Mouse (Mus musculus): ENCODE results near the gene Katnal1. TPM values are rescaled to one million over a fixed set of nuclear protein-coding genes. Genes with fewer than 3 reads are reported as not detected.

Gene Katnal1
- total RNA-seq, 1 experiment from 2014 or later, result 7.6 TPM

GRCm38 (mm10) chr5:148924586-148924985, 4.5 kb downstream of the Katnal1 start:
- no peak for DNase-seq

DNA sequence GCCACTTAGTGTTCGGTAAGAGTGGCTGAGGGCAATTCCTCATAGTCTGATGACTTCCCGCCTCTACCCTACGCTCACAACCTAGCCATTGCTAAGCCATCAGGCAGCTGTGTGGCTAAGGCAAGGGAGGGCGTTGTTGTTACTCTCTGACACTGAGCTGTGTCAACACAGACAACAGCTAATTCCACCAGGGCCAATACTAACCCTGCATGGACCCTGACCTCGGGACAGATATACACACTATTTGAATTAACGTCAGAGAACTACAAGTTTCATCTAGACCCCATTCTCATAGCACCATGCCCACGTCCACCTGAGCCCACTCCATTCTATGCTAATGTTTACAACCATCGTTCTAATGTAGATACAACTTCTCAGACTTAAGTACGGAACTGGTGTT, 5.1 kb downstream of the Katnal1 start:
- DNase-seq, result no peak

- DNase-seq, result no peak
Observed at GRCm38 (mm10) chr5:148923408-148923807, 5.7 kb downstream of the Katnal1 start.

DNA sequence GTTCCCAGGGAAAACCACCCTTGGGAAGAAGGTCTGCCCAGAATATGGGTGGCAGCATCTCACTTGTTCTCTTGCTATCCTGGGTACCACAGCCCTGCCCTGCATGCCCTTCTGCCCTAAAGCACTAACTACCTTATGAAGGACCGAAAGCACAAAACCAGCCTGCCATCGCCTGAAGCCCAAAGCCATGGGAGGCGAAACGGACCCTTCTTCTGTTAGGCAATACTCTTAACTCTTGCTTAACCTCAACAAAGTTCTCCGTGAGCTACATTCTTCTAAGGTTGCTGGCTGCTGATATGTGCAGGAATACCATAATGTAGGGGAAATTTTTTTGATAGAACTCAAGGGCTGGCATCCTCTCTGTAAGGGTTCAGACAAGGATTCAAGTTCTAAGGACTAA, 6.3 kb downstream of the Katnal1 start:
- DNase-seq, result no peak

DNA sequence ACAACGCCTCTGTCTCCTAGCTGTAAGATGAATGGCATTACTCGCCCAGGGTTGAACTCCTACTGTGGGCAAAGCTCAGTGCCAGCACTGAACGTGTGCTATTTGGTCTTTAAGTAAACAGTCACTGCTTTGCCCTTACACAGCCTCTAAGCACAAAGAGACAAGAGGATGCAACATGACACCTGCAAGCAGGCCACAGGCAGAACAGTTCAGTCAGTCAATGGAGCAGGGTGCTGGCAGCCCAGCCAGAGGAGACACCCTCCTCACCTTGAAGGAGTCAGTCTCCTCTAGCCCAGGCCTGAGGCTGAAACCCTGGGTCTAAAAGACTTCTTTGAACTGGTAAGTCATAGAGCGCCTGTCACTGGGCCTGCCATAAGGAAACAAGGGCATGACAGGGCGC, 11.1 kb downstream of the Katnal1 start:
- no peak for DNase-seq

DNA sequence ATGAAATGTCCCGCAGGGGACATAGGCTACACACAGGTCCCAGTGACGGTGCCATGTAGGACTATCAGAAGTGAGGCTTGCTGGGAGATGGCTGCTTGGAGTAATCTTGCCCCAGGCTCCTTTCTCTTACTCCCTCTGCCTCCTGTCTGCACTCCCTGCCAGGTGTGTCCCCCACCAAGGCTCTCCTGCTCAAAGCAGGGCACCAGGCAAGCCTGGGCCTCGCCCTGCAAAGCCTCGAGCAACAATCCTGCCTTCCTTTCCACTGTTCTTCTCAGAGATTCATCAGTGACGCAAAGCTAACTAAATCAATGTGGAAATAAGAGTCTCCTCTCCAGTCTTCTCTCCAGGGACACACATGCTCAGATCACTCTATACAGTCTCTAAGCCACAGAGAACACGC, 12.3 kb downstream of the Katnal1 start:
- no peak for DNase-seq

DNA sequence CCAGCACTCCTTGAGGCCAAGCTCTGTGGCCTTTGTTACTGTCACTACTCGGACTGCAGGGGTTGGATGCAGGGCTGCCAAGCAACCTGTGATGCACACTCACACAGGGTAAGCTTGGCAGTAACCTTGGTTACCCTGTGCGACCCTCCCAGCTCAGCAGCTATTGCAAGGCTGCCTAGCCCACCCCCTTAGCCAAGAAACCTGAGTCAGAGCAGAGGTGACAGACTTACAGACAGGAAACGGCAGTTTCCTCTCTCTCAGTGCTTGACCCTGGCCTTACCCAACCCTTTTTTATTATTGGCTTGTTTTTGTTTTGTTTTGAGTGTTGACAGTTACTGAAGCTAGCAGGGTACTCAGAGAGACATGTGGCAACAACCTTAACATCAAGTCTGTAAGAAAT, 16.9 kb downstream of the Katnal1 start:
- no peak for DNase-seq

DNA sequence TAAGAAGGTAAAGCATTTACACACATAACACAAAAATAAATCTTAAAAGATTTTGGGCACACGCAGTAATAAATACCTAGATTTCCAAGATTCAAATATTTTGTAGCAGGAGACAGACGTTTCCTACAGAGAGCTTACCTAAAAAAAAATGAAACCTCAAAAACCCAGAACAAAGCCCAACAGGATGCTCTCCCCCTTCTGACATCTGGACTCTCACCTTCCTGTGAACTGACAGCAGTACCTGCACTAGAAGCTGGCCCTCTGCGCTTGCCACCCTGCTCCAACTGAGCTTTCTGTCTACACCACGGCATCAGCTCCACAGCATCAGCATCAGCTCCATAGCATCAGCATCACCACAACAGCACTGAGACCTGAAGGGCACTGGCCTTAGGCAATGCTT, 19.1 kb downstream of the Katnal1 start:
- no peak for DNase-seq

DNA sequence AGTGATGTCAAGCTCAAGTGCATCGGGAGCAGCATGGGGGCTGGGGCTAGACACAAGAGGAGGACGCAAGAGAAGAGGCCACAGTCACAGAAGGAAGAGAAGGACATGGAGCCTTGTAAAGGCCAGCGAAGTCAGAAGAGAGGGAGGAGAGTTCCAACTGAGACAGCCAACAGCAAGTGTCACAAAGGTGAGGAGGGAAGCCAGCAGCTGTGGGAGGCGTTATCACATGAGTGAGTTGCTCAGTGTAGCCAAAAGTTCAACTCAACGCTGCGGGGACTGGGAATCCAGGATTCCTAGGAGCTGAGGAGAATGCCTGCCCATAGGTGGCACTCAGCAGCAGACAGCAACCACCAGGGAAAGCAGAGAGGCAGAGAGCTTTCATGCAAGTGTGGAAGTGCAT, 19.7 kb downstream of the Katnal1 start:
- DNase-seq, result peak; percentile 54

- peak; percentile 16 for DNase-seq
Observed at GRCm38 (mm10) chr5:148909057-148909395, 20.1 kb downstream of the Katnal1 start.

DNA sequence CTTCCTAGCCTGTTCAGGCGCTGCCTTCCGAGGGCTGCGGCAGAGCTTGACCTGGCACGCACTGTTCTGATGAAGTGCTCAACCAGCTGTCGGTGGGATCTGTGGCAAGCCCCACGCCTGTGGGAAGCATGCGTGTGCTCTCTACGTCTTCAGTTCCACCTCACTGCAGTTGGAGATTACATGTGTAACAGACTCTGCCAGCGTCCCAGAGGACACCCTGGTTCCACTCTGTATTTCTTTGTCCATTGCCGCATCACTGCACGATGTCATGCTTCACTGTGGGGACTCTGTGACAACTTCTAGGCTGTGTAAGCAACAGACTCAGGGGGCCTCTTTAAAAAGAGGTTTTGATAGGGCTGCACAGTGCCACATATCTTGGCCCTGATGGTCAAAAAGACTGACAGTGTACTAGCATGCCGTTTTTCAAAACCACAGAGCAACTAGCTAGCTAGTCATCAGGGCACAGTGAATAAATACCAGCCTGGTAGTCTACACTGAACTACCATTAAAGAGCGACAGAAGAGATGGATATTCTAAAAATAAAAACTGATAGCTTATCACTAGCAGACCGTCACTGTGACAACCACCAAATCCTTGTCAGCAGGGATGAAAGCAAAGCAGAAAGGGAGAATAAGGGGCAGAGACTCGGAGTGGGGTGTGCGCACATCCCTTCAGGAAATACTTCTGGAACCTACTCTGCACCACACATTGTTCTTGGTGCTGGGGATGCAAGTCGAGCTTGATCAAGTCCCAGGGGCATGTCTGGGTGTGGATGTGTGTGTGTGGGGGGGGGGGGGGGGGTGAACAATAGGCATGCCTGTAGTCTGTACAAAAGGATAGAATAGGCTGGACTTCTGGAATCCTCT, 20.7 kb downstream of the Katnal1 start:
- DNase-seq, result no peak

DNA sequence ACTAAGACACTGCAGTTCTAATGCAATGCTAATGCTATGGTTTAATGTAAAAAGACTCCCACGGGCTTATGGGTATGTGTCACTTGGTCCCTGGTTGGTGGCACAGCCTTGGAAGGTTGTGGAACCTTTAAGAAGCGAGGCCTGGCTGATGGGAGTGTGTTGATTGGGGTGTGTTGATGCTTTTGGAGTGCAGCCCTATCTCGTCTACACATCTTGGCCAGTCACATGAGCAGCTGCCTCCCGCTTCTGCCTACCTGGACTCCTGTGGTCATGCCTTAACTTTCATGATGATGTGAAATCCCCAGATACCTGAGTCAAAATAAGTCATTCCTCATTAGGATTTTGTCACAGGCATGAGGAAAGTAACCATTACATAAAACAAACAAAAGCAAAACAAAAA, 22.8 kb downstream of the Katnal1 start:
- DNase-seq, result no peak

DNA sequence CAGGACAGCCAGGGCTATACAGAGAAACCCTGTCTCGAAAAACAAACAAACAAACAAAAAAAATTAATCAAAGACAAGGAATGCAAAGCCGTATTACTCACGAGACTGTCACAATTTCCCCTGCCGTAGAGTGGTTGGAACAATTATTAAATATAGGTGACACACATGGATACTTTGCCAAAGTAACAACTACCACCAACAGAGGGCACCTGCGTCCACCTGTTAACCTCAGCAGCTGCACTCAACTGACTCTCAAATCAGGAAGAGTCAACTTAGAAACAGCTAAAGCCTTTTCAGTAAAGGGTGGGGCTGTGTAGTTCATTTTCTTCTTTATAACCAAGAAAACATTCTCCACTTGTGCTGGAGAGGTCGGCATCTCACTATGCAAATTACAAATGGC, 24.3 kb downstream of the Katnal1 start:
- peak; percentile 62 for DNase-seq

DNA sequence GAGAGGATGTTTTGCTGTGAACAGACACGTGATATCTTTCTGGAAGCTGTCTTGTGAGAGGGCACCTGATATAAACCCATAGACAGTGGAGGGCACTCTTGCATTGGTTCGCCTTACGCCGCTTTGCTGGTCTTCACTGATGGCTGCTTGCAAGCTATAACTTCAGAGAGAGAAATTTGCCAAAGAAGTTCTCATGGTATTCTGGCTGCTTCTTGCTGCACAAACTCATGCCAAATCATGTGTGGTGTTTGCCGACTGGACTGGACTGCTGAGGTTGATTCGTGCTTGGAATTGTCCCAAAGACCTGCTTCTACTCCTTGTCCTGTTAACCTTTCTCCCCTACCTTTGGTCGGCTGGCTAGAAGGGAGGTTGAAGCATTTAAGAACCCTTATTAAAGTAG, 29.8 kb downstream of the Katnal1 start:
- DNase-seq, result peak; percentile 21

DNA sequence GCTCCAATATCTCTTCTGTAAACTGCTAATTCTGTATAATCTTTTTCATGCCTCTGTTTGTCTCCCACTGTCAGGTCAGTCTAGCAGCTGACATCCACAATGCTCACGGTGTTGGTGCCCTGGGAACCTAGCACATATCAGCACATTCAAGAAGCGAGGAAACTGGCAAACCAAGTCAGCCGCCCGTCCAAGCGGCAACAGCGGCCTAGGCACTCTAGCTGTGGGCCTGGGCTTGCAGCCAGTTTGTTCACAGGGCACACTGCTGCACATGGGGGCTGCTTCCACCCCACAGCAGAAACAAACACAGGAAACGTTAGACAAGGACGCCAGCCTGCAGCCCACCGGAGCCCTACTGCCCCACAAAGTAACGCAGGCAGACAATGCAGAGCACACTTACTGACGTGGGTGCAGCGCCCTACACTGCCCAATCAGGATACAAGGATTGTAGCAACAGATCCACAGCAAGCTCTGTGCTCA, 31.1 kb downstream of the Katnal1 start:
- peak; percentile 18 for DNase-seq

GRCm38 (mm10) chr5:148897069-148897702, 31.9 kb downstream of the Katnal1 start:
- DNase-seq, result no peak

- DNase-seq, result no peak
Observed at GRCm38 (mm10) chr5:148896515-148896914, 32.6 kb downstream of the Katnal1 start.

- DNase-seq, result no peak
Observed at GRCm38 (mm10) chr5:148895833-148896232, 33.3 kb downstream of the Katnal1 start.

GRCm38 (mm10) chr5:148895034-148895433, 34.1 kb downstream of the Katnal1 start:
- no peak for DNase-seq

DNA sequence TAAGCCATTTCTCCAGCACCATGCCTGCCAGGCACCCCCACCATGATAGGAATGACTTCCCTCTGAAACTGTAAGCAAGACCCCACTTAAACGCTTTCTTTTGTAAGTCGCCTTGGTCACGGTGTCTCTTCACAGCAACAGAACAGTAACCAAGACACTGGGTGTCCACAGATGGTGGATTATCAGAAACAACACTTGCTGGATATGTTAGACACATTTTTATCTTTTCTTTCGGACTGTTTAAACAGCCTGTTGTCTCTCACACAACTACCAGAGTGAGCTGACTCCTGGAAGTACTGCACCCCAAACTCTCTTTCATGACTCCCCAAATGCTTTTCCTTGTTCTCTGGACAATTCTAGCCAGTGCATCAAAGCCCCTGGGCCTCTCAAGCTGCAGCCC, 38.9 kb downstream of the Katnal1 start:
- DNase-seq, result no peak

DNA sequence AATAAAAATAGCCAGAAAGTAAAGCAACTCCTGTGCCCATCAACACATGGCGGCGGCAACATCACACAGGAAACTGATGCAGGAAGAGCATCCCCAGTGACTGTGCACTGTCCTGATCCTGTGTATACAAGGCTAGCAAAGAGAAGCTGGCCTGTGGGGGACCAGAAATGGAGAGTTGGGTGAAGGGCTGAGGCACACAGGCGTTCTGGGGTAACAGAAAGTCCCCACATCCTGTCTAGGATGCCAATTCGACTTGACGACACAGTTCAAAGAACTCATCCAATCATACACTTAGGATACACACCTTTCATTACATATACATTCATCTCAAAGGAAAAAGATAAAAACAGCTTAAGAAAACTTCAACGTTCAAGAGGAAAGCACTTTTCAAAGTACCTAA, 41.1 kb downstream of the Katnal1 start:
- DNase-seq, result no peak

DNA sequence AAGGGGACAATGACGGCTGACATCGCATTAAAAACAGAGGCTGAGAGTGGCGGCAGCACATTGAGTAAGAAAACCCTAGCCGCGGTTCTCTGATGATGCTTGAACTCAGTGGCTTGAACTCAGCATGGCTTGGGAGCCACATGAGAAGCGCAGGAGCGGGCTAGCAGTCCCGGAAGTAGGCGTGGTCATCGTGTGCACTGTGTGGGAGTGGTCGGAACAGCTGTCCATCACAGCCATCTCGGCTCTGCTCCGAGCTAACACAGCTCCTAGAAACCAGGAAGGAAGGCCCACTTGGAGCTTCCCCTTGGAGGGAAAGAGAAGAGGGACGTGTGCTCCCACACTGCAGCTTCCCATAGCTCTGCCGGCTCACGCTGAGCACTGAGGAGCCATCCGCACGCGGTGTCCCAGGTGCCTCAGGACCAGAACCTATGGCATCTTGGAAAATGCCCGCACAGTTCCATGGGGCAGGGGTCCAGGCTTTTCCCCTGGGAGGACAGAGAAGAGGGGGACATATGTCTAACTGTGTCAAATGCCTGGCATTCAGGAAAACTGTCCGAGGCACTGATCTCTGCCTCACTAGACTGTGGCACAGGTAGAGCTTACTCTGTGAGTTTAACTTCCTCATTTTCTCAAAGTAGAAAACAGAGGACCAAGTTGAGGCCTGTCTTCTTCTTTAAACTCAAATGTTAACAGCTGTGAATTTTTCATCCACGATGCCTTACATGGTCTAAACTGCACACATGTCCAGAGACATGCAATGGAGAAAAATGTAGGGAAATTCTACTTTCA, 43.1 kb downstream of the Katnal1 start:
- DNase-seq, result peak; percentile 39

- no peak for DNase-seq
Observed at GRCm38 (mm10) chr5:148883671-148884070, 45.4 kb downstream of the Katnal1 start.

All from adrenal gland, postnatal 14 days (tissue).